Mouse (Mus musculus) testis, adult 2 months (tissue): ENCODE measurements around the gene Atrnl1.

Experiments
- CTCF ChIP-seq: fragments of 200-500 bp; IDR thresholded peaks from 2 replicates; pipeline ENCODE4 v1.5.1; 2012; ENCODE audit warnings: low read depth, mild to moderate bottlenecking, inconsistent platforms, low read length, moderate library complexity; ENCODE audit not compliant: control insufficient read depth, insufficient read depth, insufficient replicate concordance
- POLR2A ChIP-seq: fragments of 200-500 bp; IDR thresholded peaks from 2 replicates; pipeline ENCODE4 v1.6.1; 2012; ENCODE audit warnings: low read depth, mild to moderate bottlenecking, inconsistent platforms, low read length, moderate library complexity; ENCODE audit not compliant: control insufficient read depth

- TF ChIP-seq POLR2A (no peak), CTCF (no peak)
Measured at GRCm38 (mm10) chr19:58060854-58061358, 450.1 kb downstream of the Atrnl1 start.
